In the genomic region with DNA sequence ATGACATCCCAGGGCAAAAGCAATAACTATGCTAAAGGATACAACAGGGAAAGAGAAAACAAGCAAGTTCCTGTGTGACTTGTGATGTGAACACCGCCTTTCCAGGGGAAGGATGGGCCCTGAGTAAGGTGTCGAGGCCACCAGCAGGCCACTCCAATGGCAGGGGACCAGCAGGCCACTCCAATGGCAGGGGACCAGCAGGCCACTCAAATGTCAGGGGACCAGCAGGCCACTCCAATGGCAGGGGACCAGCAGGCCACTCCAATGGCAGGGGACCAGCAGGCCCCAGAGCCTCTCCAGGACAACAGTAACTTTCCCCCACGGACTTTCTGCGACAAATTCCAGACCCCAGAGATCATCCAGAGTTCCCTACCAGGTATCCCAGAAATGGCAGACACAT, we compare ENCODE assay signal across 27 mouse cellular contexts. TPM values are rescaled to one million over a fixed set of nuclear protein-coding genes. Genes with fewer than 3 reads are reported as not detected.
DNase-seq lines count a peak whose midpoint lies in the region; ATAC-seq lines count a peak whose summit lies in the region.
"Had no signal": no experiment of that assay in that cellular context is flagged by ENCODE, and none has a peak within 500 bp of the region (broad histone marks: within the 10 kb centered on the region; RNA-seq: fewer than 3 reads in every experiment).

No protein-coding gene starts in this region.

- H3K4me2 ChIP-seq in hindbrain, embryonic 13.5 days = no peak overlapping the region
- H3K4me2 ChIP-seq: embryonic facial prominence, embryonic 15.5 days; heart, embryonic 12.5 days; hindbrain, embryonic 15.5 days; kidney, embryonic 15.5 days had no signal

- H3K4me3 ChIP-seq in hindbrain, embryonic 13.5 days = no peak overlapping the region
- H3K4me3 ChIP-seq: embryonic facial prominence, embryonic 15.5 days; erythroblast, embryonic 14.5 days; heart, adult 2 months; heart, embryonic 12.5 days; hindbrain, embryonic 10.5 days; hindbrain, embryonic 15.5 days; kidney, embryonic 15.5 days had no signal

- no peak overlapping the region for H3K9ac ChIP-seq in hindbrain, embryonic 13.5 days
- H3K9ac ChIP-seq: embryonic facial prominence, embryonic 15.5 days; heart, embryonic 12.5 days; hindbrain, embryonic 15.5 days; kidney, embryonic 15.5 days had no signal

- ATAC-seq in hindbrain, embryonic 13.5 days (ENCODE audit: low FRiP score) = no peak
- ATAC-seq: CD4-positive, CD25-positive, alpha-beta regulatory T cell, adult 4 months; intestine, embryonic 16.5 days had no signal

- 0 out of 2 replicates have a peak, but pooled peaks cover 6% of the 10 kb centered on the region for H3K4me1 ChIP-seq in hindbrain, embryonic 13.5 days (replicated peaks)
- H3K4me1 ChIP-seq: hindbrain, embryonic 15.5 days had no signal

- no peaks in the 10 kb centered on the region for H3K9me3 ChIP-seq in hindbrain, embryonic 13.5 days
- H3K9me3 ChIP-seq: embryonic facial prominence, embryonic 15.5 days; G1E; heart, embryonic 12.5 days; hindbrain, embryonic 10.5 days; hindbrain, embryonic 15.5 days; kidney, embryonic 15.5 days had no signal

- no peak overlapping the region for H3K27ac ChIP-seq in hindbrain, embryonic 13.5 days
- H3K27ac ChIP-seq: embryonic facial prominence, embryonic 15.5 days; heart, adult 2 months; hindbrain, embryonic 10.5 days; hindbrain, embryonic 15.5 days; kidney, embryonic 15.5 days had no signal

- 83% methylated on average over 4 of the region's 4 CpGs for WGBS in hindbrain, embryonic 13.5 days

- H3K36me3 ChIP-seq in hindbrain, embryonic 13.5 days = no peaks in the 10 kb centered on the region
- H3K36me3 ChIP-seq: embryonic facial prominence, embryonic 15.5 days; G1E; heart, embryonic 12.5 days; hindbrain, embryonic 10.5 days; hindbrain, embryonic 15.5 days; kidney, embryonic 15.5 days had no signal

- no peaks in the 10 kb centered on the region for H3K27me3 ChIP-seq in hindbrain, embryonic 13.5 days
- H3K27me3 ChIP-seq: embryonic facial prominence, embryonic 15.5 days; hindbrain, embryonic 15.5 days; kidney, embryonic 15.5 days had no signal

- peak; percentile 34 for DNase-seq in adrenal gland, postnatal 10 days
- DNase-seq in adrenal gland, postnatal 36 days = no peak
- DNase-seq in adipocyte (ENCODE audit: low spot score) = peak; percentile 38
- peak; percentile 47 for DNase-seq in gastrocnemius, postnatal 10 days
- peak; percentile 84 for DNase-seq in skeletal muscle tissue, adult 2 months (ENCODE audit: low read depth, low spot score)
- DNase-seq in cerebellum, adult 11-12 months = no peak
- DNase-seq: adrenal gland, adult 2 months; B cell, adult 2 months; cerebellum, adult 2 months; cerebellum, postnatal 10 days; heart, adult 2 months; kidney, adult 2 months had no signal

RNA-seq across cellular contexts. Expression of a gene that starts 2.3 kb away (rescaled TPM):
- under 1 TPM; 0.06 to 0.12 TPM for total RNA-seq in adrenal gland, postnatal 10 days (2021)
- total RNA-seq in adrenal gland, postnatal 36 days (2021) = under 1 TPM; 0.30 to 0.86 TPM
- under 1 TPM; 0.20 to 0.26 TPM for total RNA-seq in gastrocnemius, postnatal 10 days (2021)
- 0.05 TPM in 2 replicates for polyA plus RNA-seq in hindbrain, embryonic 13.5 days (2015; fragmentation: Nextera tagmentation; extraction: Ambion mirVana)
- total RNA-seq: heart, adult 2 months; heart, postnatal 25 days had no signal
- polyA plus RNA-seq: embryonic facial prominence, embryonic 11.5 days; erythroblast, embryonic 14.5 days; forebrain, embryonic 11.5 days; forebrain, embryonic 16.5 days; gonadal fat pad, adult 2 months; heart, adult 2 months; heart, embryonic 12.5 days had no signal

Comparison
In these comparisons a context has a peak if more than half of its experiments do, and no peak if none do; other contexts are left out.
1. DNase-seq: peak in adrenal gland, postnatal 10 days (single experiment), adipocyte (single experiment), gastrocnemius, postnatal 10 days (single experiment) and skeletal muscle tissue, adult 2 months (single experiment); none in adrenal gland, postnatal 36 days (0 of 2) and cerebellum, adult 11-12 months (single experiment).